Mouse (Mus musculus) thymus, postnatal 10 days (tissue): Measurements from ENCODE around the gene Dgcr2.

Source experiments
- DNase-seq, 2 experiments: peaks; one replicate each; pipeline ENCODE4 v3.0.0; 2021; ENCODE audit warnings: low spot score in 2 of 2

Dgcr2 gene

DNA sequence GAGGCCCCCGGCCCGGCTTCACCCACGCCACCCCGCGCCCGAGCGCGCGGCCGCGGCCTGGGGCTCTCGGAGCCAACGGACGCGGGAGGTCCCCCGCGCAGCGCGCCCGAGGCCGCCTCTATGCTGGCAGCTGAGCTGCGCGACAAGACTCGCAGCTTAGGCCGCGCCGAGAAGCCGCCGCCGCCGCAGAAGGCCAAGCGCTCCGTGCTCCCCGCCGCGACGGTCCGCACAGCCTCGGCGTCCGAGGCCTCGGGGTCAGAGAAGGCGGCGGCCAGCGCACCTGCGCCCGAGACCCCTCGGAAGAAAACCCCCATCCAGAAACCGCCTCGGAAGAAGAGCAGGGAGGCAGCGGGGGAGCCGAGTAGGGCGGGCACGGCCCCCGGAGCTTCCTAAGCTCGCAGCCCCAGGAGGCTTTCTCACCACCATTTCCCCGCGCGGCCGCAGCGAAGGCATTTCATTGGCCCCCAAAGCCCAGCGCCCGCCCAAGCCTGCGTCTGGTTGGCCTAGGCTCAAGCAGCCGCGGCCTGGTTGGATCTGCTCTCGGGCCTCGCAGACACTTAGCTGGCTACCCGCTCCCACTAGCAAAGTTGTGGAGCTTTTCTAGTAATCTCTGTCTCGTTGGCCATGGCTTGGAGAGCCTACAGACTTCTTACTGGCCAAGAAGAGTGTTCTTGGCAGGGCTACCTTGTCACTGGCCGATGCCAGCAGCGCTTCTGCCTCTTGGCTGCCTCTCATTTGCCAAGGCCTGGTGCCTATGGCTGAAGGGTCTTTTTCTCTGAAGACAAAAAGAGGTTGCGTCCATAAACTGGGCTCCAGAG is 91.0 kb downstream of the Dgcr2 start:
- peak; percentile 89 to 93 for DNase-seq

DNA sequence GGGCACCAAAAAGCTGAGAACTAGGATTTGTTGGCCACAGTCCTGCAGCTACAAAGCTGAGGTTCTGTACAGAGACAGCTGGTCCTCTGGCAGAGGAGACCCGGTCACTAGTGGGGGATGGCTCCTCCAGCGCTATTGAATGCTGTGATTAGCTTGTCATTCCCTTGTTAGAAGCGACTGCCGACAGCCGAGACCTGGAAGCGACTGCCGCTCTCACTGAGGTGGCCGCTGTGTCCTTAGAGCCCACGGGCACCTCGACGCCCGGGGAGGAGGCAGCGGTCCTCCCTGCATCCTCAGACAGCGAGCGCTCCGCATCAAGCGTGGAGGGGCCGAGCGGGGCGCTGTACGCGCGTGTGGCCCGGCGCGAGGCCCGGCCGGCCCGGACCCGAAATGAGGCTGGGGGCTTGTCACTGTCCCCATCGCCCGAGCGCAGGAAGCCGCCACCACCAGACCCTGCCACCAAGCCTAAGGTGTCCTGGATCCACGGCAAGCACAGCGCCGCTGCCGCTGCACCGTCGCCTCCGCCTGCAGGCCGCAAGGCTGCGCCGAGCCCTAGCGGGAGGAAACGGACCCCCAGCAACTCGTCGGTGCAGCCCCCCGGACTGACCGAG is 91.7 kb downstream of the Dgcr2 start:
- peak in 1 of 2 experiments; percentile 29 for DNase-seq

DNA sequence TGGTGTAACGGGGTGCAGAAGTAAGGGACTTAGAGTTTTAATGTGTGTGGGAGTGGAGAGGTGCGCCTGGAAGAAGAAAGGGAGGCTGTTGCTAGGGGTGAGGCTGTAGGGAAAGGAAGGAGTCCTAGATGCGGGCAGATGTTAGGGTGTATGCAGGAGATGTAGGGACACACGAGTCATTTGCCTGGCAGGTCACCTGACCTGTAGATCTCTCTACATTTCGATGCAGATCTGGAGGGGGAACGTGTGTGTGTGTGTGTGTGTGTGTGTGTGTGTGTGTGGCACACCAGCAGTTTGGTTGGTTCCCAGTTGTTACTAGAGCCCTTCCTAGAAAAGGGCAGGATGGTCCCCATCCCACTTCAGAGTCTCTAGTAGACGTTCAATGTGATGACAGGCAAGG is 93.4 kb downstream of the Dgcr2 start:
- DNase-seq = no peak

DNA sequence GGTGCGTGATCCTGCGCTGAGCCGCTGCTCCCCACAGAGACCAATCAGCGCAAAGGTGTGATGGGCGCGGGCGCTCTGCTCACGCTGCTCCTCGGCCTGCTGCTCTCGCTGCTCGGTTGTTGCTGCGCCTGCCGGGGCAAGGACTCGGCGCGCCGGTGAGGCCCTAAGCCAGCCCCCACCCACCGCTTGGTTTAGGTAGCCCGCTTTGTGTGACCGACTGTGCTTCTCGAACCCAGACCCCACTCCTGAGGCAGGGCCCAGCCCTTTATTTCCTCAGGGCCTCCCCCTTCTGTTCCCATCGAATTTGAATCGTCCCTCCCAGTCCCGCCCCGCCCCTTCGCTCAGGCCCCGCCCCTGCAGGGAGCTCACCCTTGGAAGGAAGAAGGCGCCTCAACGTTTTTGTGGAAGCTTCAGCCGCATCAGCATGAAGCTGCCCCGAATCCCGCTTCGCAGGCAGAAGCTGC is 93.9 kb downstream of the Dgcr2 start:
- DNase-seq = peak in 1 of 2 experiments; percentile 18

DNA sequence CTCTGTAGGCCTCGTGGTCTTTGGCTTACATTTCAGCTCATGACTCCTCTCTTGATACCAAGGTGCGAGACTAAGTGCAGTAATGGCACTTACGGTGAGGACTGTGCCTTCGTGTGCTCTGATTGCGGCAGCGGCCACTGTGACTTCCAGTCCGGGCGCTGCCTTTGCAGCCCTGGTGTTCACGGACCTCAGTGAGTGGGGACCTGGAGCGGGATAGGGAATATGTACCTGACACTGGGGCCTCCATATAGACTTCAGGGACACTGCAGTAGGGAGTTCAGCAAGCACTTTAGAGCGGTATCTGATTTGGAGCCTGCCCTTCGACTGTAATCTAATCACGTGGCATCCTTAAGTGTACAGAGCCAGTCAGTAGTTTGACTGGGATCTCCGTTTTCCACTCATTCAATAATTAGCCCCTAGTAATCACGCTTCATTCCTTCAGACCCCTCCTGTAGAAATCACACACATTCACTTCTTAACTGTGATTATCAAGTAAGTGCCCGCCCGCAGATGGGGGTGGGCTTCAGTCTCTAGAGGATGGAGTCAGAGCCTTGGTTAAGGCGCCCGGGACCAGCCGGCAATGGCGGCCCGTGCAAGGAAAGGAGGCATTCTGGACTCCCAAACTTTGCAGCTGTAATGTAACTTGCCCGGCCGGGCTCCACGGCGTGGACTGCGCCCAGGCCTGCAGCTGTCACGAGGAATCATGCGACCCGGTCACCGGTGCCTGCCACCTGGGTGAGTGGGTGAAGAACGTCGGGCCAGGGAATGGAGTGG is 94.5 kb downstream of the Dgcr2 start:
- DNase-seq = no peak

DNA sequence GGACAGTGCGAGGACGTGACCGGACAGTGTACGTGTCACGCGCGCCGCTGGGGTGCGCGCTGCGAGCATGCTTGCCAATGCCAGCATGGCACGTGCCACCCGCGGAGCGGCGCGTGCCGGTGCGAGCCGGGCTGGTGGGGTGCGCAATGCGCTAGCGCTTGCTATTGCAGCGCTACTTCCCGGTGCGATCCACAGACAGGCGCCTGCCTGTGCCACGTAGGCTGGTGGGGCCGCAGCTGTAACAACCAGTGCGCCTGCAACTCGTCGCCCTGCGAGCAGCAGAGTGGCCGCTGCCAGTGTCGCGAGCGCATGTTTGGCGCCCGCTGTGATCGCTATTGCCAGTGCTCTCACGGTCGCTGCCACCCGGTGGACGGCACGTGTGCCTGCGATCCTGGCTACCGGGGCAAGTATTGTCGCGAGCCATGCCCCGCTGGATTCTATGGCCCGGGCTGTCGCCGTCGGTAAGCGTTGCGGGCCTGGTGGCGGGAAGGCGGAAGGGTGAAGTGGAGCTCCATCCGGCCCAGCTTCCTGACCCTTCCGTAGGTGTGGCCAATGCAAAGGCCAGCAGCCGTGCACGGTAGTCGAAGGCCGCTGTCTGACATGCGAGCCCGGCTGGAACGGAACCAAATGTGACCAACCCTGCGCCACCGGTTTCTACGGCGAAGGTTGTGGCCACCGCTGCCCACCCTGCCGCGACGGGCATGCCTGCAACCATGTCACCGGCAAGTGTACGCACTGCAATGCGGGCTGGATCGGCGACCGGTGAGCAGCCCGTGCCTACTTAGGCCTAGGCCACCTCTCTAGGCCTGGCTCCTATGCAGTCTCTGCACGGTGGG is 95.3 kb downstream of the Dgcr2 start:
- DNase-seq = no peak

- DNase-seq = no peak
These were observed 95.9 kb downstream of the Dgcr2 start for GRCm38 (mm10) chr16:17802456-17802838.

GRCm38 (mm10) chr16:17801777-17802455 is 96.4 kb downstream of the Dgcr2 start:
- no peak for DNase-seq

DNA sequence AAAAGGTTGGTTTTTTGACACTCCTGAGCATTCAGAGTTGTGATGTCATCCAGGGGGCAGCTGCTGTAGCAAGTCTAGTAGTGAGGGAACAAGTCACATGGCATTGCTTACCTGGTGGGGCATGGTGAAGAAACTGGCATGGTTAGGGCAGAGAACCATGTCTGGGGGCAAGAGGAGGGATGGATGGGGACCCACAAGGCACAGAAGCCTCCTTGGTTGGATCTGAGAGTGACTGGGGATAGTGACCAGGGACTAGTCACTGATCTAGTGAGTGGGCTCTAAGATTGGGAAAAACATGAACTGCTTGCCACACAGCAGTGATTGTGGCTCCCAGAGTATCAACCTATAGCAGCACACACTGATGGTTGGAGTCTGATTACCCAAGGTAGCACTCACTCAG is 98.8 kb downstream of the Dgcr2 start:
- no peak for DNase-seq

DNA sequence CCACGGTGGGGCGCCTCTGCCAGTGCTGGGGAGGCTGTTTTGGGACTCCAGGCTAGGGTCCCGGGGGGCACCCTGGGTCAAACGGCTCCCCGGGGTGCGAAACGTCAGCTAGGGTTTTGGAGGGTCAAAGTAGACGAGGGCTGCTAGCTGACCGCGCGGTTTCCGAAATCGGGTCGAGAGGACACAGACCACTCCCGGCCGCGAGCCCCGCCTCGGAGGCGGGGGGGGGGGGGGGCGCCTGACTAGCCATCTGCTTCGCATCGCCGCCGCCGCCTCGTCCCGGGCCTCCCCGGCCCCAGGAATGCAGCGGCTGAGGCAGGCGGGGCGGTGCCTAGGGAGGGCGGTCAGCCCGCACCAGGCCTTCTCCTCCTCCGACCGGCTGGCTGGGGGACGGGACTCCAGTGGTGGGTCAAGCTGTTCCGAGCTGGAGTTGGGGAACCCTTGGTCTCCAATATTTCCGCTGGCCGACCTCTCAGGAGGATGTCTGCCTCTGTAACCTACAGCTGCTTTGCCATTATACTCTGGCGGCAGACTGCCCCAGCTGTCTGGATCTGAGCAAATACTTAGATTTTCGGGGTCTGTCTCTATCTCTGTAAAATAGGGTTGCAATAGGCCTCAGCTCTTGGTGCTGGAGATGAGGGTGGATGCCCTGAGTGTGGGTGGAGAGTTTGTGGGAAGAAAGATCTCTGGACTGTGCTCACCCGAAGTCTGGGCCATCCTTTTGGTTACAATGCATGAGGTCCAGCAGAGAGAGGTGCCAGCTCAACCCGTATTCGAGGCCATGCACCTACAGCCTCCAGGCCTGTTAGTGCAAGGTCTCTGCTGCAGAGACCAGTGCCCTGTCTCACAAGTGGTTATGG is 99.8 kb downstream of the Dgcr2 start:
- DNase-seq = no peak

DNA sequence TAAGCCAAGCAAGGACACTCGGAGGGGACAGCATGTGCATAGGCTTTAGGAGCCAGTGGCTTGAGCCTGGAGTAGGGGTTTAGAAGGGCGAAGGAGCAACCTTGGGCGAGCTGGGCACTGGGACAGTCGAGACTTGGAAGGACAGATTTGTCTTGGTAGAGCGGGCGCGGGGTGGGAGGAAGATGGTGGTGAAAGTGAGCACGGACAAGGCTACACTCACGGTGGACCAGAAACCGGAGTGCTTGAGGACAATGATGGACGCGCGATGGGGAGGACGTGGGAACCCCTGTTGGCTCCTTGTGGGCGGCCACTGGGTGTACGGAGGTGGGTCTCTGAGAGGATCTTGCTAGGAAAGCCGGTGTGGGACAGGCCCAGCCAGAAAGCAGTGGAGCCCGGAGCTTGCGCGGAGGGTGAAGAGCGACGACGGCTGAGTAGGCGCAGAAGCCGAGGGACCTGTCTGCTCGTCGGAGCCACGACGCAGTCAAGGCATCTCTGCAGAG is 100.5 kb downstream of the Dgcr2 start:
- DNase-seq = no peak

DNA sequence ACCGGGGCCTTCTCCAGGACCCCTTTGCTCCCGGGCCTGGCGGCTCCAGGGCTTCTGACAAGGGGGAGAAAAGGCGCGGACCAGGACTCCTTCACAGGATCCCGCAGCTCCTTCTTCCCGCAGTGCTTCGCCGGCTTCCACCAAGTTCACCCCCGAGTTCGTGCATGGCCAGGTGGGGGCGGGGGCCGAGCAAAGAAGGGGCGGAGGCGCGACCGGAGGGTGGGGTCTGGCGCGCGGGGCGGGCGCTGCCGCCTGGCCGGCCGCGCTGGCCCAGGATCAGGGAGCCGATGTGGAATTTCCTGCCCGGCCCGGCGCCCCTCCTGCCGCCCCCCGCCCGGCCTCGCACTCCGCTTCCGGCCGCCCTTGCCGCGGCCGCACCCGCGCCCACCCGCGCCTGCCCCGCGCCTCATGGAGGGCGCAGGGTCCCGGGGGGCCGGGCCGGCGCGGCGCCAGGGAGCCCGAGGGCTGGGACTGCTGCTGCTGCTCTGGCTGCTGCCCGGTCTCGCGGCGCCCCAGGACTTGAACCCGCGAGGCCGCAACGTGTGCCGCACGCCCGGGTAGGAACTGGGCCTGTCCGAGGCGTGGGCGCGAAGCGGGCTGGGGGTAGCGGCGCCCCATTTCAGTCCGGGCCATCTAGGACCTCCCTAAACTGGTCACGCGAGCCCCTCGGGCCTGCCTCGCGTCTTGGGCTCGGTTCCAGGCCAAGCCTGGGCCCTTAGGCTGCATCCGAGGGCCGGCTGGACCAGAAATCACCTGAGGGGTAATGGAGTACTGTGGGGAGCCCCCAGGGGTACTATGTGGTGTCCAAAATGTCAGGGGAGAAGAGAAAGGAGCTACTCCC is 101.2 kb downstream of the Dgcr2 start, which contains the start of gene Scarf2:
Gene Scarf2, plus strand, starts transcription at position 312 of the 841 bp plus-strand sequence.
- DNase-seq = no peak

GRCm38 (mm10) chr16:17796519-17796918 is 101.8 kb downstream of the Dgcr2 start:
- DNase-seq = no peak

- no peak for DNase-seq
These were observed 102.7 kb downstream of the Dgcr2 start for GRCm38 (mm10) chr16:17795643-17796042.

GRCm38 (mm10) chr16:17794047-17794446 is 104.3 kb downstream of the Dgcr2 start:
- no peak for DNase-seq

- DNase-seq = no peak
These were observed 105.6 kb downstream of the Dgcr2 start for GRCm38 (mm10) chr16:17792728-17793127.
